Mouse (Mus musculus) ES-CJ7 (cell line): ENCODE results near the gene Cnr2.

Experiments
- DNase-seq: peaks from one replicate; pipeline ENCODE4 v3.0.0; 2011; ENCODE audit warnings: low read depth, low spot score

Gene Cnr2

DNA sequence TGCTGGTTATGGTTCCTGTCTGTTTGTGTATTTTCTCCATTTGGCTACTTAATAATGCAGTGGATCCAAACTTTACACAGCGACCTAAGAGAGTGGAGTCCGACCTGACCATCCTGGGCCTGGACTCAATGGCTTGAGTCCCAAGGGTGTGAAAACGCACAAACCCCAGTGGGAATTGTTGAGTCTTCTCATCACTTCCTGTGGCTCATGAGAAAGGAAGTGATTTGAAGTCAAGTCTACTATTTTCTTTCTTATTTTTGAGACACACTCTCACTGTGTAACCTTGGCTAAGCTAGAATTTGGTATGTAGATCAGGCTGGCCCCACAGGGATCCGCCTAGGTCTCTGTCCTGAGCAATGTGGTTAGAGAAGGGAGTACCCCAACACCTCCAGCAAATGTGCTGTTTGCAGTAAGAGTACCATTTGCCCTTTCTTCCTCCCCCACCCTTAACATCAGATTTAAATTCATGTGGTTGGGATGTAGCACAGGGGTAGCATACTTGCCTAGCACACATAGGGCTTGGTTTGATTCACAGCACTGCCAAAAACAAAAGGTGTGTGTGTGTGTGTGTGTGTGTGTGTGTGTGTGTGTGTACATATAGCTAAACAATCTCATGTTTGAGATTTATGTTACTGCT lies 7.5 kb downstream of the Cnr2 start:
- no peak for DNase-seq

DNA sequence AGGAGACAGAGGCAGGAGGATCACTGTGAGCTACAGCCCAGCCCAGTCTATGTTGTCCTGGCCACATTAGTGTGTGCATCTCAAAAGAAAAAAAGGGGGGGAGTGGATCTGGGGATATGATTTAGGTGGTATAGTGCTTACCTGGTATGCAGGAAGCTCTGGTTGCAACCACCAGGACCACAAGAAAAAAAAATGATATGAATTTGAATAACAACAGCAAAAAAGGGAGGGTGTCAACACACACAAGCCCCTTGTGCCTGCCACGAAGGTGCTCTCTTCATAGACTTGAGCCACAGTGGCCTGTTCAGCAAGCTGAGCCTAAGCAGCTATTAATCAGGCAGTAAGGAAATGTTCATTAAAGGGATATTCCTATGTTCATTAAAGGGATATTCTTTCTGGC lies 9.6 kb downstream of the Cnr2 start:
- DNase-seq, result no peak

DNA sequence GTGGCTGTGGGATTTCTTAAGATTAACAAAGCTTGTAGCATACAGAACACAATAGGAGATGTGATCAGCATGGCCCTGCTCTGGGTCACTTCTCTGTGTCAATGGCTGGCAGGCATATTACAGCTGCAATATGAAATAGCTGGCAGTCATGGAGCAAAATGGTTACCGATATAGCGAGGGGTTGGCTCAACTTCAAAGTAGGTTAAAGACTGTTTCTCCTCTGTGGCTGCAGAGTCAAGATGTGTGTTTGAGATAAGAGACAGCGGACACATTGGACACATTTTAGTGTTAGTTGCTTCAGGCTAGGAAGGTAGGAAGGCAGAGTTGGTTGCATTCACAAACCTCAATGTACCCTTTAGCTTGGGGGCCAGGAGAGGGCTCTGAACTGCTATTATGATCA lies 11.4 kb downstream of the Cnr2 start:
- DNase-seq, result no peak

GRCm38 (mm10) chr4:135909326-135910066 lies 14.3 kb downstream of the Cnr2 start:
- DNase-seq, result no peak

- no peak for DNase-seq
These were observed 16.3 kb downstream of the Cnr2 start for GRCm38 (mm10) chr4:135911531-135911930.

GRCm38 (mm10) chr4:135912164-135912563 lies 17.0 kb downstream of the Cnr2 start:
- DNase-seq, result no peak

DNA sequence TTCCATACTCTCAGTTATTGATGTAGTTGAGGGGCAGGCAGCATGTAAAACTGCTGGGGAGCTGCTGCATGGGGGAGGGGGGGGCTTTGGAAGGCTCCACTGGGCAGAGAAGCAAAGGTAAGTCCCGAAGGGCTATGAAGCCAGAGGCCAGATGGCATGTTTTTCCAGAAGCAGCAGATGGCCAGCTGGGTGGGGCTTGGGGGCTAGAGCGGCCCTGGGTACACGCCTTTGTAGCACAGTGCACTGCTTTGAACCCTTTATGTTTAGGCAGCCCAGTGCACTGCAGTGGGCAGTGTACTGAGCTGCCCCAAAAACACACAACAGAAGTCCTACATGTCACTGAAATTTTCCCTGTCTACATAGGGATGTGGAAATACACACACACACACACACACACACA lies 17.6 kb downstream of the Cnr2 start:
- DNase-seq, result no peak

DNA sequence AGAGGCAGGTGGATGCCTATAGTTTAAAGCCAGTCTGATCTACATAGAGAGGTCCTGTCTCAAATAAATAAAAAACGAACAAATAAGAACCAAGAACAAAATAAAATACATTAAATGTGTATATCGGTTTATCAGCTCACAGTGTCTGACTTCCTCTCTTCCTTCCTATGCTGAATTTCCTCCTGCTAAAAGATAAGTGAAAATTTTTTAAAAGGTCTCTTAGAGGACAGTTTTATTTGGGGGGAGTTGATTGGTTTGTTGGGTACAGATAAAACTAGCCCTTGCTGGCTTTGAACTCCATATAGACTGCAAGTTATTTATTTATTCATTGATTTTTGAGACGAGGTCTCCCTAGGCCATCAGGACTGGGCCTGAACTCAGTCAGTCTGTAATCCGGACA lies 18.2 kb downstream of the Cnr2 start:
- DNase-seq, result no peak

DNA sequence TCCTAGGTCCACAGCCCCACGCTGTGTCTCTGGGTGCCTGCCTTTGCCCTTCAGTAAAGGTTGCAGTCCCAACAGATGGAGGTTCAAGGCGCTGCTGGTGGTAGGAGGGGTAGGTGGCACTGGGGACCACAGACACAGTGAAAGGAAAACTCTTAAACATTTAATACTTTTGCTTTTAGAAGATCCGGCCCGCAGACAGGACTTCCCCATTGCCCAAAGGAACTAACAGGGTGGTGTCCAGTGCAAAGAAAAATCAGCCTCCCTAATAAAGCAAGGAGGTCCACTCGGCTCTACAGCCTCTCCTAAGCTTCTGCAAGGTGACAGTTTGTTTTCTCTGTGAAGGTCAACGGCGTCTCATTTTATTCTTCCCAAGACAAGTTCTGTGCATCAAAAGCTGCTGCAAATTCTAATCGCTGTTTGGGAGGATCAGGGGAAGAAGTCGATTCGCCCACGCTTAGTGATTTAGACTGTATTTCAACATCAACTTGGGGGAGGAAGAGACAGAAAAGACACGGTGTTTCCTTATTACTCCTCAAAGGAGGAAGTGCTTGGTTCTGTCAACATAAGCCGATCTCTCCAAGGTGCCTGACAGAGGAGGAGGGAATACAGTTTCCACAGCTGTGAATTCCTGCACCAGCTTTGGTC lies 23.6 kb downstream of the Cnr2 start:
- no peak for DNase-seq

GRCm38 (mm10) chr4:135919280-135919639 lies 24.1 kb downstream of the Cnr2 start:
- no peak for DNase-seq

DNA sequence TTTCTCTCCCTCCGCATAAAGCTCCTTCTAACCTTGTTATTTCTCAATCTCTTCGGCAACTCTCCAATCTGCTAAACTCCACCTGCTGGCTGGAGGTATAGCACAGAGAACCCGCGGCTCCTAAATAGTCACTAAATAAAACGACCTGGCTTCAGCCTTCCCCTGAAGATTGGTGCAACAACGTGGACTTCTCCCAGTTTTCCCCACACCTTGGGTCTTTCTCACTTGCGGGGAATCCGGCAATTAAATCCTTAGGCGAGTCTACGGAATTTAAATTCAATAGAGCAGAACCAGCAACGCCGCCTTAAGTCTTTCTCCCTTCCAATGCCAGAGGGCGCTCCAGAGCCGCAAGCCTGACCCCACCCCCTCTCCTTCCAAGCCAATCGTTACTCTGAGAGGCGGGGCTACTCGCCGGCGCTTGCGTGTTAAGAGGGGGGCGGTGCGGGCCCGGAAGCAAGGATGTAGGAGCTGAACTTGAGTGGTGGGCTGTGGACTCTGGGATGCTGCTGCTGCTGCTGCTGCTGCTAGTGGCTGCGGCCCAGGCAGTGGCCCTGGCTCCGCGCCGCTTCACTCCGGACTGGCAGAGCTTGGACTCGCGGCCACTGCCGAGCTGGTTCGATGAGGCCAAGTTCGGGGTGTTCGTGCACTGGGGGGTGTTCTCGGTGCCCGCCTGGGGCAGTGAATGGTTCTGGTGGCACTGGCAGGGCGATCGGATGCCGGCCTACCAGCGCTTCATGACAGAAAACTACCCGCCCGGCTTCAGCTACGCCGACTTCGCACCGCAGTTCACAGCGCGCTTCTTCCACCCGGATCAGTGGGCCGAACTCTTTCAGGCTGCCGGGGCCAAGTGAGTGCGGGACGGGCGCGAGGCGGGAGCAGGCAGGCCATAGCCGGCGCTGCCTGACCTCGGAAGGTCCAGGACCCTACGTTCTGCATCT lies 25.4 kb downstream of the Cnr2 start, which contains the start of gene Fuca1:
Gene Fuca1 (plus strand): TSS at position 432 of the 938 bp plus-strand sequence.
- DNase-seq, result peak; percentile 97

DNA sequence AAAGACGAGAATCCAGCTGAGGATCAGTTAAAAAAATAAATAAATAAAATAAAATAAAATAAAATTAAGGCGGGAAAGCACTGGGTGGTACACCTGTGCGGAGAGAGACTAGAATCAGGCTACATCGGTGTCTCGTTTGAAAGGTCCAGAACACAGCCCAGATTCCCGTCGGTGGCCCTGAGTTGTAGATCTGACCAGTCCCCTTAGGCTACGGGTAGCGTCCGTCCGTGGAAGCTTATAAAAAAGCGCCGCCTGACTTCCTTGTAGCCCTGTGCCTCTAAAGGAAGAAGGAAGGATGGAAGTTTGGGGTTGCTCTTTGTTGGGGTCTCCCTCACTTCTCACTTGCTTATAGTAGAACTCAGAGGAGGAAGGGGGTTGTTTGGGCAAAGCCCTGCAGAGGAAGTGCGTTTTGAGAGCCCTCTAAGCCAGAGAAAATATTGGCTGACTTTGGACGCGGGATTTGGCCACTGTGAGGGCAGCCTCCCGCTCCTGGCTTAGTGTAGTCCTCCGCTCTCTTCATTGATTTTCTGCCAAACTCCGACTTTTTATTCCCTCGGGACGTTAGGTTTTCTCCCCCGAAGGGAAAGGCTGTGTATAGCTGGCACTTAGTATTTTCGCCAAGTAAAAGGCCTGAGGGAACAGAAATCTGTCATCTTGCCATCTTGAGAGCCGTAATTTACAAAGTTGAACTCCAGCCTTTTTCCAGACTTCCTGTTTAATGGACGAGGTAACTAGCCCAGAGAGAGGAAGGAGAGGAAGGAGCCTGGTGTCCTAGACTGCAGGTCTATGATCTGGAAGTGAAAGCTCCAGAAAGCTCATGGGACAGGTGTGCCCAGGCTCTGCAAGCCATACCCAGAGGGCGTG lies 26.3 kb downstream of the Cnr2 start:
- no peak for DNase-seq

GRCm38 (mm10) chr4:135922190-135922589 lies 27.0 kb downstream of the Cnr2 start:
- DNase-seq, result no peak

DNA sequence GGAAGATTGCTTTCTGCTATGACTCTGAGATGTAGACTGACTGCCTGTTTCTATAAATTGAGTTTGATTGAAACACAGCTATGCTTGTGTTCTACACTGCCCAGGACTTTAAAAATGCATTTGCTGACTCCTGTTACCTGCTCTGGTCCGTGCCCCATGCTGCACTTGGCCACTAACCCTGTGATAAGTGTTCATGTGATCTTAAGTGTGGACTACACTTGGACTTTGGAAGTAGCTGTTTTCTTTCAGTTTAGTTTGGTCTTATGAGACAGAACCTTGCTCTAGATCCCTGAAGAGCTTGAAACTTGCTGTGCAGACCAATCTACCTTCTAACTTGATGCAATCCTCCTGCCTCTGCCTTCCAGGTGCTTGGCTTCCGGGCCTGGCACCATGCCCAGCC lies 29.2 kb downstream of the Cnr2 start:
- no peak for DNase-seq

GRCm38 (mm10) chr4:135925341-135925740 lies 30.1 kb downstream of the Cnr2 start:
- DNase-seq, result no peak

DNA sequence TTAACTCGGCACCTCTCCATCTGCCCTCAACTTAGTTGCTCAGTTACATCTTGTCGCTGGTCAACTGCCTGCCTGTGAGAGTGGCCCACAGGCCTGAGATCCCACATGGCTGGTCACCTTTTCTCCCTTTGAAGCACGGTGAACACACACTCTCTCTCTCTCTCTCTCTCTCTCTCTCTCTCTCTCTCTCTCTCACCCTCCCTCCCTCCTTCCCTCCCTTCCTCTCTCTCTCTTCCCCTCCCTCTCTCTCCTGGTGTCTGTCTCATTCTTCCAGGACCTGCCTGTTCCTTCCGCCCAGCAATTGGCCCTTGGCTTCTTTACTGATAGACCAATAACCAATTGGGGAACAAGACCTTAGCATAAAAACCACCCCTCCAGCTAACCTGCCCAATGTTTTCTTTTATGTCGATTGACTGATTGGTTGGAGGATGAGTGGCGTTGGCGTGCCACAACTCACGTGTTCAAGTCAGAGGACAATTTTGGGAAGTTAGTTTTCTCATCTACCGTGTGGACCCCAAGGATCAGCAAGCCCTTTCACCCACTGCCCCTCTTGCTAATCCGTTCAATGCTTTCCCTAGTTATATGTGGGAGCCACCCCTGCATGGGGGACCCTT lies 31.1 kb downstream of the Cnr2 start:
- DNase-seq, result no peak

DNA sequence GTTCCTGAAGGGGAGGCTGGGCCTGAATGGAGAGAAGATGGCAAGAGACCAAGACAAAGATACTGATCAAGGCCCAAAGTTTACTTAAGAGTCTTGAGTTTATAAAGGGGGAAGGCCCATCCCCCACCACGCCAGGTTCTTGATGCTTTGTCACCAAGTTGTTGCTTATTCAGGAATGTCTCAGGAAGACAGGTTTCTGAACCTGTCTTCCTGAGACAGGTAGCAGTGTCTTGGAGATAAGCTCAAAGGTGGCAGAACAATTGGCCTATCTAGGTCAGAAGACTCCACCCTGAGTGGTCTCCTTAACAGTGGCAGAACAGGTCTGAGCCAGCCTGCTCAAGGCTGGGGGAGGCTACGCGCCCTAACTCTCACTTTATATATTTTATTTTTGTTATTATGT lies 31.7 kb downstream of the Cnr2 start:
- peak; percentile 57 for DNase-seq

DNA sequence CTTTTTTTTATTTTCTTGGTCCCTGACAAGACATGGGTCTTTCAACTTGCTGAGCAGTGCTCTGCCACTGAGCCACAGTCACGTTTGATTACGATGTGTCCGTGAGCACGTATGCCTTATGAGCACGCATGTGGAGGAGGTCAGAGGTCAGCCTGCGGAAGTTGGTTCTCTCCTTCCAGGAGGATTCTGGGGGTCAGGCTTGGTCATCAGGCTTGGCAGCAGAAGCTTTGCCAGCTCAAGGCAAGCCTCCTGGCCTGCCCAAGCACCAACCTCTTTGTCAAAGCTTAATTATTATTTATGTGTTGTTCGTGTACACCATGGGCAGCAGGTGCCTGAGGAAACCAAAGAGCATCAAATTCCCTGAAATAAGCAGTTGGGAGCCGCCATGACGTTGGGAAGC lies 33.2 kb downstream of the Cnr2 start:
- no peak for DNase-seq

DNA sequence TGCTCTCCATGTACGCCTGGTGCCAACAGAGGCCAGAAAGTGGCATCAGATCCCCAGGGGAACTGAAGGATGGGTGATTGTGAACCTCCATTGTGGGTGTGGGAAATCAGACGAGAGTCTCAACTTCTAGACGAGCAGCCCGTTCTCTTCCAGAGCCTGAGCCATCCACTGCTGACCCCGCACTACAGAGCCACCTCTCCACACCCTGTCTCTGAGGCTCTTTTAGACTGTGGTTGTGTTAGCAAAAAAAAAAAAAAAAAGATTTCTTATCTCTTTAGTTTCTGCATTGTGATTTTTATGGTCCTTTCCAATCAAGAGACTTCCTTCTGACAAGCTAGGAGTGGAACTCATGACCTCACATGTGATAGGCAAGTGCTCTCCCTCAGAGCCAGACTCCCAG lies 34.2 kb downstream of the Cnr2 start:
- DNase-seq, result no peak

GRCm38 (mm10) chr4:135929828-135930227 lies 34.6 kb downstream of the Cnr2 start:
- DNase-seq, result no peak
